Mouse (Mus musculus) pancreas, adult 10 weeks (tissue): ENCODE measurements around the gene Rhof. TPM values are rescaled to one million over a fixed set of nuclear protein-coding genes. Genes with fewer than 3 reads are reported as not detected.

Experiments
- polyA plus RNA-seq: library from polyadenylated mRNA; stranded (reverse); fragments of 350-450 nt; fragmentation: Illumina TruSeq; extraction: RNeasy Lipid Tissue Mini Kit (QIAGEN cat#74804); gene quantifications from one replicate; pipeline ENCODE4 v1.2.3, GENCODE M21; 2015; ENCODE audit warnings: low read depth, low replicate concordance; ENCODE audit not compliant: insufficient read depth

Gene Rhof
- polyA plus RNA-seq: 0.18 TPM

DNA sequence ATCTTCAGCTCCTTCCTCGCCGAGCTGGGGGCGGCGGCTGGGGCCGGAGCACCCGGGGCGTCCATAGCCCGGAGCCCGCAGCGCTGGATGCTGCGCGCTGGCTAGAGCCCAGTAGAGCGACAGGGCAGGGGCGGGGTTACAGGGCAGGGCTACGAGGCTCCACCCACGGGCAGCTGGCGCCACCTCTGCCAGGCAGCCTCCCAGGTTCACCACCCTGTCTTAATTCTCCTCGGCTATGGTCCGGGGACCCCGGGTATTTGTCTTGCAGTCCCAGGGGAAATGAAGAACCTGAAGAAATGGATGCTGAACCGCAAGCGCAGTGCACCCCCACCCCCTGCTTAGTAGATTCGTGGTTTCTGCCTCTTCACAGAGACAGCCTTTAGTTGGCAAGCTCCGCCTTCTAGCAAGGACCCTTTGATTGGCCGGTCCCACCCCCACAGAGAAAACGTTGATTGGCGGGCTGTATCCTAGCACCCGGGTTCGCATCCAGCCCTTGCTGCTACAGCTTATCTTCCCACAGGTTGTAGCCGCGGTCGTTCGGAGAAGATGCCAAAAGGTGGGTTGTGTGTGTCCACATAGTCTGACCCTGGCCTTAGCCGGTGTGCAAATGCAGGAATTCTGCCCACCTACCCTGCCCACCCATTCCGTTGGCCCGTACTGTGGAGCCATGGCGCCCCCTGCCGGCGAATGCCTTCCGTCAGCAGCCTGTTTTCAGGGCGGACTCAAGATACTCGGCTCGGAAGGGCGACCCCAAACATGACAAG lies at the start of gene Rhof:
TSS of gene Rhof (minus strand) at position 385 of the 764 bp plus-strand sequence.

GRCm38 (mm10) chr5:123169284-123169683 lies 36.8 kb upstream of the Rhof start, which contains the start of gene Psmd9:
TSS of gene Psmd9 (plus strand) at chr5:123169413.

GRCm38 (mm10) chr5:123142161-123143157 lies 10.0 kb upstream of the Rhof start, which contains the start of gene Setd1b:
TSS of gene Setd1b (plus strand) at chr5:123142193.

GRCm38 (mm10) chr5:123068115-123068514 lies 64.4 kb downstream of the Rhof start, which contains the start of gene Tmem120b:
TSS of gene Tmem120b (plus strand) at chr5:123068415.

Other genes starting within 250 kb of the Rhof start
- gene Kdm2b, start 142.9 kb downstream of the Rhof start, polyA plus RNA-seq: 4.5 TPM
- 4.7 TPM for gene Orai1, start 117.6 kb downstream of the Rhof start, polyA plus RNA-seq
- gene Morn3, start 85.7 kb downstream of the Rhof start, polyA plus RNA-seq: not detected
- gene Tmem120b, start 64.3 kb downstream of the Rhof start, polyA plus RNA-seq: 7.0 TPM
- gene Setd1b, start 9.5 kb upstream of the Rhof start, polyA plus RNA-seq: 5.8 TPM
- 3.7 TPM for gene Psmd9, start 36.7 kb upstream of the Rhof start, polyA plus RNA-seq
- gene Hpd, start 50.0 kb upstream of the Rhof start, polyA plus RNA-seq: not detected
- 2.9 TPM for gene Wdr66, start 119.4 kb upstream of the Rhof start, polyA plus RNA-seq
- 3.8 TPM for gene Bcl7a, start 211.1 kb upstream of the Rhof start, polyA plus RNA-seq